Mouse (Mus musculus) heart, adult 2 months (tissue): Measurements from ENCODE around the gene Ddah2. TPM values are rescaled to one million over a fixed set of nuclear protein-coding genes. Genes with fewer than 3 reads are reported as not detected.
"Not testable (repeated sequence)": the region's sequence is repeated elsewhere in the genome, so short reads cannot be mapped to it uniquely, and the experiment has no call there.

Source experiments
- DNase-seq, 2 experiments: peaks; one replicate each; pipeline ENCODE4 v3.0.0; 2021
- H3K27ac ChIP-seq: fragments of 200-600 bp; 2 replicates; pipeline ENCODE4 v1.8.1; 2022
- H3K27me3 ChIP-seq: fragments of 200-500 bp; 2 replicates; pipeline ENCODE4 v1.6.1; 2012; ENCODE audit warnings: mild to moderate bottlenecking, low read length, inconsistent platforms, mixed read lengths; ENCODE audit not compliant: control insufficient read depth, insufficient read depth
- H3K36me3 ChIP-seq: fragments of 200-500 bp; 2 replicates; pipeline ENCODE4 v1.6.1; 2012; ENCODE audit warnings: low read length, inconsistent platforms; ENCODE audit not compliant: control insufficient read depth, insufficient read depth
- H3K4me1 ChIP-seq: fragments of 200-500 bp; 2 replicates; pipeline ENCODE4 v1.6.1; 2011; ENCODE audit warnings: low read length; ENCODE audit not compliant: control insufficient read depth, insufficient read depth
- H3K4me3 ChIP-seq: fragments of 200-600 bp; 2 replicates; pipeline ENCODE4 v1.8.1; 2022
- H3K79me2 ChIP-seq: fragments of 200-500 bp; replicated peaks from 2 replicates; pipeline ENCODE4 v1.6.1; 2012; ENCODE audit warnings: mild to moderate bottlenecking, inconsistent platforms, low read length, moderate library complexity, mixed read lengths; ENCODE audit not compliant: control insufficient read depth, insufficient read depth
- H3K9ac ChIP-seq: fragments of 200-500 bp; 2 replicates; pipeline ENCODE4 v1.6.1; 2012; ENCODE audit warnings: low read depth, mild to moderate bottlenecking, control low read depth, inconsistent platforms, low read length, mixed read lengths
- CTCF ChIP-seq: fragments of 200-600 bp; IDR thresholded peaks from 2 replicates; pipeline ENCODE4 v1.8.1; 2022; ENCODE audit warnings: antibody characterized with exemption, mild to moderate bottlenecking, moderate library complexity
- EP300 ChIP-seq: fragments of 200-500 bp; IDR thresholded peaks from 2 replicates; pipeline ENCODE4 v1.6.1; 2011; ENCODE audit warnings: low read depth, low read length, control low read depth; ENCODE audit not compliant: insufficient read depth
- POLR2A ChIP-seq: fragments of 200-500 bp; IDR thresholded peaks from 2 replicates; pipeline ENCODE4 v1.6.1; 2011; ENCODE audit warnings: mild to moderate bottlenecking, low read depth, low read length, control low read depth; ENCODE audit not compliant: insufficient read depth
- WGBS: fragments of 180-500 bp; shearing (Covaris S2); methylation state at CpG from one replicate; pipeline ENCODE4 v1.1.7; 2018; 5-methylcytosine and 5-hydroxymethylcytosine counted together
- intact Hi-C: fragments of 180-260 bp; cut with DNase I; formaldehyde crosslinking; loops from one replicate; pipeline ENCODE4 v1.15.1; 2025
- polyA plus RNA-seq: library from polyadenylated mRNA; depleted of rRNA; stranded (reverse); fragments of >200 nt; gene quantifications from 2 replicates; pipeline ENCODE4 v1.2.3, GENCODE M21; 2012
- total RNA-seq, 2 experiments: library from RNA; stranded (reverse); gene quantifications; 2 replicates each; pipeline ENCODE4 v1.2.3; 2021

Gene Ddah2
- total and polyA plus RNA-seq, 3 experiments, result 20.0 to 31.4 (median 20.5) TPM

DNA sequence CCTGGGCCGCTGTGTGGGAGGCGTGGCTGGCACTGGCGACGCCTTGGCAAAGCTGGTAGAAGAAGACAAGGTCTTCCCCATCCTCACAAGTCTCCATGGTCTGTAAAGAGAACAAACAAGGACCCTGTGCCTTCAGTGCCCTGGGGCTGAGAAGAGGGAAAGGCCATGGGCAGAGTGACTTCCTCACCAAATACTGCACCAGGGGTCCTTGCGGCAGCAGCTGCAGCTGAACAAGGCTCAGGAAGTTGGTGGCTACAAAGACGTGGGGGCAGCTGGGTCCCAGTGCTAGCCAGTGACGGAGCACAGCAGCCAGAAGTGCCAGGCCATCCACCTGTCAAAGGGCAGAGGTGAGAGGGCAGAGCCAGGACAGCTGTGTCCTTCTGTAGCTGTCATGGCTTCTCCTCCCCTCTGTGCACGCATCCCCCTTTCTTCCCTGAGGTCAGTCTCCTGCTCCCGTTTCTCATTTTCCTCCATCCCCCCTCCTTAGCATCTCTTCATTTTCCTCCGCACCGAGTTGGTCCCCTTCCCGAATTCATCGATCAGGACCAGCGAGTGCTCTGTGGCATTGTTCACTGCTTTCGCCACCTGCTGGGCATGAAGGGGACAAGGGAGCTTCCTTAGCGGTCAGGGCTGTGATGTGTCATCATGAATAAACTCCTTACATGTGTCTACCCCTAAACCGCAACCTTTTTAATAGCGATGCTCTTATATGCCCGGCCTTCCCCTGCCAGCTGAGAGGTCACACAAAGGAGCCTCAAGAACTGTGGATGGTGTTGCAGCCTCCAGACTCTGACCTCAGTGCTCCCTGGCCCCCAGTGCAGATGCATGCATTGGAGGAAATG, 28.9 kb upstream of the Ddah2 start:
- Histone ChIP-seq H3K4me3 (no peak overlapping the region), H3K79me2 (no peaks in the 10 kb centered on the region), H3K36me3 (no peaks in the 10 kb centered on the region), H3K9ac (no peak overlapping the region), H3K4me1 (no peaks in the 10 kb centered on the region), H3K27me3 (no peaks in the 10 kb centered on the region), H3K27ac (no peak overlapping the region)
- 49% methylated on average over 19 of the region's 19 CpGs for WGBS
- TF ChIP-seq CTCF, result peak; percentile 61
- TF ChIP-seq EP300, result no peak
- no peak for TF ChIP-seq POLR2A
- intact Hi-C loops, result no loop called here
- no peak for DNase-seq

DNA sequence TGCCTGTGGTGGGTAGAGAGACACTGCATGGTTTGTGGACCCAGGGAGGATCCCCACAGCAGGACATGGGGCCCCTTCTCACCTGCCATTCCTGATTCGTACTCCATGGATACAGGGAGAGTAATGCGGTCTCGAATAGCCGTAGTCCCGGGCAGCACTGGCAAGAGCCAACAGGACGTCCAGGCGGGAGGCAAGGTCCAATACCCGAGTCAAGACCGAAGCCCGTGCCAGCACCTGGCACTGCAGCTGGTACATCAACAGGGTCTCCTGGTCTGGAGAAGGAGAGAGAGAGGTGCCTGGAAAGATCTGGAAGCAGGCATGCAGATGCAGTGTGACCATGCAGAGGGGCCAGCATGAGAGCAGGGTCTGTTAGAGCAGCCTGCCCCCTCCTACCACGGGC, 27.6 kb upstream of the Ddah2 start:
- no peak overlapping the region for H3K27ac ChIP-seq
- DNase-seq, result no peak
- WGBS, result 89% methylated on average over 11 of the region's 11 CpGs
- H3K79me2 ChIP-seq, result no peaks in the 10 kb centered on the region
- no peaks in the 10 kb centered on the region for H3K36me3 ChIP-seq
- intact Hi-C loops, result no loop called here
- H3K4me1 ChIP-seq, result no peaks in the 10 kb centered on the region
- no peak overlapping the region for H3K9ac ChIP-seq
- TF ChIP-seq CTCF (no peak), POLR2A (no peak), EP300 (no peak)
- no peaks in the 10 kb centered on the region for H3K27me3 ChIP-seq
- no peak overlapping the region for H3K4me3 ChIP-seq

DNA sequence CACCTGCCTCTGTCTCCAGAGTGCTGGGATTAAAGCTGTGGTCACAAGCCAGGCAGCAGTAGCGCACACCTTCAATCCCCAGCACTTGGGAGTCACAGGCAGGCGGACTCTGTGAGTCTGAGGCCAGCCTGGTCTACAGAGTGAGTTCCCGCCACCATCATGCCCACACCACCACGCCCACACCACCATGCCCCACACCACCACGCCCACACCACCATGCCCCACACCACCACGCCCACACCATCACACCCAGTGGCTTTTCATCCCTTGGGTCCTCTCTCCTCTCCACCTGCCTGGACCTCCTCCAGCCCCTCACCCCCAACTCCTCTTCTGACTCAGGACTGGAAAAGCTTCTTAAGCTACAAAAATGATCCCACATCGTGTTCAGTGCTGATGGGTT, 27.0 kb upstream of the Ddah2 start:
- no peak for DNase-seq
- intact Hi-C loops, result no loop called here
- H3K36me3 ChIP-seq, result no peaks in the 10 kb centered on the region
- no peak overlapping the region for H3K27ac ChIP-seq
- no peaks in the 10 kb centered on the region for H3K79me2 ChIP-seq
- no peaks in the 10 kb centered on the region for H3K4me1 ChIP-seq
- no peak overlapping the region for H3K4me3 ChIP-seq
- 73% methylated on average over 7 of the region's 7 CpGs for WGBS
- H3K27me3 ChIP-seq, result no peaks in the 10 kb centered on the region
- TF ChIP-seq CTCF (no peak), POLR2A (no peak)
- H3K9ac ChIP-seq, result no peak overlapping the region

DNA sequence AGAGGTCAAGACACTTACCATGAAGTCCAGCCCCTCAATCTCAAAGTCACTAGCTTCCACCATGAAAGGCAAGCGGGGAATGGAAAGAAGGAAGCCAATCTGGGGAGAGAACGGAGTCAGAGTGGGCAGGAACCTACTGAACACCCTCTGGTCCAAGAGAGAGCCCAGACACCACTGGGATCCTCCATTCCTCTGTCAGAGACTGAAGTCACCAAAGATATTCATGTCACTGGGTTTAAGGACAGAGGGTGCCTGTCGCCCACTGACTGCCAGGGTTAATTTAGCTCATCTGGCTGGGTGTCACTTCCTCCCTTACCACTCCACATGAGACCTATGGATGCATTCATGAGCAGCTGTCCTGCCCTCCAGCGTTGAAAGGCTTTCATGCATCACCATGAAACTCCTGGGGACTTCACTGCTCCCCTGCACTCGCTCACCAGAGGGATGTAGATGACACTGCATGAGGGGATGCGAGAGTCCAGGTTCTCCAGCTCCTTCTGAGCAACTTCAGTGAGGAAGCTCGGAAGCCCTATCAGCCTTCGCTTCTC, 26.4 kb upstream of the Ddah2 start:
- H3K27me3 ChIP-seq, result no peaks in the 10 kb centered on the region
- H3K4me1 ChIP-seq, result no peaks in the 10 kb centered on the region
- no peaks in the 10 kb centered on the region for H3K36me3 ChIP-seq
- H3K9ac ChIP-seq, result no peak overlapping the region
- H3K27ac ChIP-seq, result no peak overlapping the region
- 66% methylated on average over 8 of the region's 8 CpGs for WGBS
- DNase-seq, result no peak
- H3K4me3 ChIP-seq, result no peak overlapping the region
- TF ChIP-seq POLR2A, result no peak
- no peak for TF ChIP-seq EP300
- TF ChIP-seq CTCF, result no peak
- intact Hi-C loops, result no loop called here
- H3K79me2 ChIP-seq, result no peaks in the 10 kb centered on the region

DNA sequence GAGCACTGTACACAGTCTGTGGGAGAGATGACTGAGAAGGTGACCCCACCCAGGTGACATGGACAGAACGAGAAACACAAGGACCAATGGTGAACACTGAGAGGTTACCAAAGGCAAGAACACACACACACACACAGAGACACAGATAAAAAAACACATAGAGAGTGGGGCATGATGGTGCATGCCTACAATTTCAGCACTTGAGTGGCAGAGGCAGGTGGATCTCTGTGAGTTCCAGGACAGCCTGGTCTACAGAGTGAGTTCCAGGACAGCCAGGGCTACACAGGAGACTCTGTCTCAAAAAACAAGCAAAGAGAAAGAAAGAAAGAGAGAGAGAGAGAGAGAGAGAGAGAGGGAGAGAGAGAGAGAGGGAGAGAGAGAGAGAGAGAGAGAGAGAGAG, 25.1 kb upstream of the Ddah2 start:
- intact Hi-C loops, DNase-seq, H3K9ac ChIP-seq, H3K27me3 ChIP-seq, H3K36me3 ChIP-seq, H3K4me3 ChIP-seq, H3K4me1 ChIP-seq, H3K27ac ChIP-seq, H3K79me2 ChIP-seq: not testable (repeated sequence)
- WGBS, result 72% methylated on average over 1 of the region's 1 CpGs

DNA sequence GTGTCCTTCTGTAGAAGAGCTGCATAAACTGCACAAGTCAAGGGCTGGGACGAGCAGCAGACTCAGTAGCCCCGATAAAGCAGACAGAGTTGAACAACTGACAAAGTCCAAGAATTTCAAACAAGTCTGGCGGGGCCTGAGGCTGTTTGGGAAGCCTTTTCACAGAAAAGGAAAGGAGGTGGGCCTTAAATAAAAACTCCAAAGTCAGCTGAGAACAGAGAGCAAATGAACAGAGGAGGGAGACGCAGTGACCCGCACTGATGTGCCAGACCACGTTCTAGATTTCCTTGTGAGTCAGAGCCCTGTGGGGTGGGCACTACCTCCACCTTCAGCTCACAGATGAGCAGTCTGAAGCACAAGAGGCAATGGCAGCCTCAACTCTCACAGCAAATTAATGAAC, 23.9 kb upstream of the Ddah2 start:
- no peaks in the 10 kb centered on the region for H3K79me2 ChIP-seq
- DNase-seq, result no peak
- intact Hi-C loops, result no loop called here

More for the DNA sequence above, 23.9 kb upstream of the Ddah2 start:
- Histone ChIP-seq H3K36me3 (no peaks in the 10 kb centered on the region), H3K9ac (no peak overlapping the region), H3K4me1 (no peaks in the 10 kb centered on the region), H3K27me3 (no peaks in the 10 kb centered on the region), H3K27ac (no peak overlapping the region), H3K4me3 (no peak overlapping the region)
- TF ChIP-seq EP300 (no peak), POLR2A (no peak), CTCF (no peak)
- WGBS, result 60% methylated on average over 6 of the region's 6 CpGs
